Mouse (Mus musculus) C2C12 (cell line): ENCODE measurements at regions not wholly inside any gene's neighbourhood (a gene's known extent, or its start where the extent isn't known, plus 50 kb on each side); places are given as distances from the start of the nearest gene placed in this dataset.

Experiments used
- CEBPB ChIP-seq: IDR thresholded peaks from one replicate; pipeline ENCODE4 v1.6.1; 2011; ENCODE audit warnings: low read depth, mild to moderate bottlenecking, control low read depth, moderate library complexity
- CTCF ChIP-seq: IDR thresholded peaks from one replicate; pipeline ENCODE4 v1.5.1; 2011; ENCODE audit not compliant: control insufficient read depth, insufficient read depth, insufficient read length
- MAX ChIP-seq: IDR thresholded peaks from one replicate; pipeline ENCODE4 v1.6.1; 2011; ENCODE audit warnings: mild to moderate bottlenecking, control low read depth
- MYOD1 ChIP-seq: IDR thresholded peaks from one replicate; pipeline ENCODE4 v1.6.1; 2011; ENCODE audit warnings: low read depth; ENCODE audit not compliant: control insufficient read depth, insufficient read length
- USF1 ChIP-seq: IDR thresholded peaks from one replicate; pipeline ENCODE4 v1.6.1; 2011; ENCODE audit warnings: low read depth, mild to moderate bottlenecking, control low read depth, moderate library complexity

- TF ChIP-seq CEBPB (no peak), CTCF (no peak), MAX (no peak), USF1 (no peak), MYOD1 (no peak)
These were observed 160.3 kb downstream of the H2al1j start for GRCm38 (mm10) chrX:11487876-11488275.
